ENCODE assay signal across 18 mouse cellular contexts in genomic region chr12:57554091-57554490, GRCm38 (mm10). TPM values are rescaled to one million over a fixed set of nuclear protein-coding genes. Genes with fewer than 3 reads are reported as not detected.
"Had no signal": no experiment of that assay in that cellular context is flagged by ENCODE, and none has a peak within 500 bp of the region (broad histone marks: within the 10 kb centered on the region; RNA-seq: fewer than 3 reads in every experiment).

No protein-coding gene starts in this region.

- DNase-seq: retina, postnatal 1 day; right cerebral cortex, adult 18-20 months; right cerebral cortex, postnatal 14 days; right cerebral cortex, postnatal 25 days; right cerebral cortex, postnatal 4 days; spleen, adult 18-20 months; thymus, adult 18-20 months; thymus, adult 2 months; thymus, postnatal 14 days; thymus, postnatal 25 days; thymus, postnatal 36 days; thymus, postnatal 4 days had no signal

- H3K9me3 ChIP-seq: neural tube, embryonic 13.5 days; neural tube, embryonic 15.5 days; stomach, embryonic 15.5 days had no signal

- H3K4me1 ChIP-seq: neural tube, embryonic 13.5 days; neural tube, embryonic 15.5 days had no signal

- H3K4me3 ChIP-seq: neural tube, embryonic 13.5 days; neural tube, embryonic 15.5 days; stomach, embryonic 15.5 days had no signal

- H3K36me3 ChIP-seq: neural tube, embryonic 13.5 days; neural tube, embryonic 15.5 days; stomach, embryonic 15.5 days had no signal

- H3K9ac ChIP-seq: neural tube, embryonic 13.5 days; neural tube, embryonic 15.5 days; stomach, embryonic 15.5 days had no signal

- H3K27ac ChIP-seq: neural tube, embryonic 13.5 days; neural tube, embryonic 15.5 days; stomach, embryonic 15.5 days; stomach, postnatal 0 days had no signal

- H3K4me2 ChIP-seq: neural tube, embryonic 13.5 days; neural tube, embryonic 15.5 days; stomach, embryonic 15.5 days had no signal

RNA-seq across cellular contexts. Expression of gene Foxa1, which starts 7.4 kb away (rescaled TPM):
- total RNA-seq: neutrophil, adult 5-6 weeks had no signal
- polyA plus RNA-seq: spleen, adult 2 months had no signal

RNA-seq across cellular contexts. Expression of gene Ttc6, which starts 9.8 kb away (rescaled TPM):
- total RNA-seq: neutrophil, adult 5-6 weeks had no signal
